Mouse (Mus musculus): Measurements from ENCODE around the gene Ndufb5. TPM values are rescaled to one million over a fixed set of nuclear protein-coding genes. Genes with fewer than 3 reads are reported as not detected.

Gene Ndufb5
- polyA plus RNA-seq (2014; fragmentation: Nextera tagmentation; extraction: Ambion mirVana): 333 and 337 TPM in 2 replicates

DNA sequence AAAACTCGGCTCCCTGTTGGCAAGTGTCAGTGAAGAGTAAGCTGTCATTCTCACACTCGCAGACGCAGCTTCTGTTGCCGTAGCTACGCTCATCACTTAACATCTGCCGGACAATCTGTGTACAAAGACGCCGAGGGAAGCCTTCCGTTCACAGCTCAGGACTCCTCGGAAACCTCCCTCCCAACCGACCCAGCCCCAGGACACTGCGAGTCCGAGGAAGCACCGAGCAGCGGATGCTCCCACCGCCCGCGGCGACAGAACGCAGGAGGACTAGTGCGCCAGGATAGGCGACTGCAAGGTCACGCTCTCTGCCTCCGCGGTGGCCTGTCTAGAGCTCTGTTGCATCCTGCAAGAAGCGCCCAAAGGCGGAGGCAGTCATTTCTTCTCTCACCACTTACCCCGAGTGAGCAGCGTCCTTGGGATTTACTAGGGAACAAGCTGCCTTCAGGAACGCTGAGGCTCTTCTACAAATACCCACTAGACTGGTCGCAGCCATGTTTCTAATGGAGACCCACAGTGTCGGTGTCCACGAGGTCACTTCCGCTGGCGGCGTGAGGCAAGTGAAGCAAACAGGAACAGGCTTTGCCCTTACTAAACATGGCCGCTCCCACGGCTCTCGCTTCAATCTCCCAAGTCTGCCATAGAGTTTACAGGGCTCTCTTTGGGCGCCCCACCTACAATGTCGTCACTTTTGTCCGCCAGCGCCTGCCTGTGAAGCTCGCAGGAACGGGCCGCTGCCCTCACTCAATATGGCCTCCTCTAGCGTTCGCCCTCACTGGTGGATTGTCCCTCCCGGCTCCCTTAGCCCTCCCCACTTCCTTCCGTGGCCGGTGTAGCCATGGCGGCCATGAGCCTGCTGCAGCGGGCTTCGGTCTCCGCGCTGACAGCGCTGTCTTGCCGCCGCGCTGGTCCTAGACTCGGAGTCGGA lies at the start of gene Ndufb5:
Gene Ndufb5 (plus strand): TSS at position 747 of the 928 bp plus-strand sequence.
- peak within 1 kb of the TSS; percentile 59 for H3K27ac ChIP-seq (replicated peaks; ENCODE audit: low read depth, low read length)
- peak within 1 kb of the TSS; percentile 80 for H3K9ac ChIP-seq (replicated peaks; ENCODE audit: low read length)
- H3K9me3 ChIP-seq (replicated peaks; ENCODE audit: control insufficient read depth, low read length): no peaks in the 10 kb centered on the region
- peak; percentile 98 for DNase-seq (ENCODE audit: low spot score)
- WGBS: under 1% methylated on average over 62 of the region's 62 CpGs
- peak within 1 kb of the TSS; percentile 92 for H3K4me3 ChIP-seq (ENCODE audit: low read depth, low read length)
- H3K4me1 ChIP-seq (ENCODE audit: control insufficient read depth, insufficient read depth, low read length): no peaks in the 10 kb centered on the region
- peak within 1 kb of the TSS; percentile 86 for H3K4me2 ChIP-seq (ENCODE audit: low read depth, low read length)
- no peaks in the 10 kb centered on the region for H3K27me3 ChIP-seq (ENCODE audit: control insufficient read depth, insufficient read depth, low read length)
- ATAC-seq (replicated peaks; ENCODE audit: insufficient number of reproducible peaks, low FRiP score, low TSS enrichment, low read depth): peak; percentile 99
- H3K36me3 ChIP-seq (replicated peaks; ENCODE audit: control insufficient read depth, insufficient read depth, low read depth, low read length): no peaks in the 10 kb centered on the region; the same call in 1 of the 2 replicates

- Histone ChIP-seq H3K4me1 (ENCODE audit: control insufficient read depth, insufficient read depth, low read length) (no peaks in the 10 kb centered on the region), H3K36me3 (replicated peaks; ENCODE audit: control insufficient read depth, insufficient read depth, low read depth, low read length) (no peaks in the 10 kb centered on the region), H3K4me3 (ENCODE audit: low read depth, low read length) (no peak overlapping the region), H3K4me2 (ENCODE audit: low read depth, low read length) (no peak overlapping the region), H3K9ac (replicated peaks; ENCODE audit: low read length) (no peak overlapping the region), H3K9me3 (replicated peaks; ENCODE audit: control insufficient read depth, low read length) (no peaks in the 10 kb centered on the region), H3K27ac (replicated peaks; ENCODE audit: low read depth, low read length) (no peak overlapping the region), H3K27me3 (ENCODE audit: control insufficient read depth, insufficient read depth, low read length) (no peaks in the 10 kb centered on the region)
- DNase-seq (ENCODE audit: low spot score) (no peak), ATAC-seq (replicated peaks; ENCODE audit: insufficient number of reproducible peaks, low FRiP score, low TSS enrichment, low read depth) (no peak)
- WGBS: 71% methylated on average over 4 of the region's 4 CpGs
Measured at GRCm38 (mm10) chr3:32687156-32687555, 49.6 kb upstream of the Ndufb5 start.

GRCm38 (mm10) chr3:32689567-32689999 lies 47.2 kb upstream of the Ndufb5 start:
- 80% methylated on average over 9 of the region's 9 CpGs for WGBS
- ATAC-seq (replicated peaks; ENCODE audit: insufficient number of reproducible peaks, low FRiP score, low TSS enrichment, low read depth) (no peak), DNase-seq (ENCODE audit: low spot score) (no peak)
- no peaks in the 10 kb centered on the region for H3K36me3 ChIP-seq (replicated peaks; ENCODE audit: control insufficient read depth, insufficient read depth, low read depth, low read length)
- H3K9ac ChIP-seq (replicated peaks; ENCODE audit: low read length): no peak overlapping the region
- no peaks in the 10 kb centered on the region for H3K9me3 ChIP-seq (replicated peaks; ENCODE audit: control insufficient read depth, low read length)
- no peaks in the 10 kb centered on the region for H3K4me1 ChIP-seq (ENCODE audit: control insufficient read depth, insufficient read depth, low read length)
- H3K4me2 ChIP-seq (ENCODE audit: low read depth, low read length): no peak overlapping the region
- no peak overlapping the region for H3K4me3 ChIP-seq (ENCODE audit: low read depth, low read length)
- no peaks in the 10 kb centered on the region for H3K27me3 ChIP-seq (ENCODE audit: control insufficient read depth, insufficient read depth, low read length)
- no peak overlapping the region for H3K27ac ChIP-seq (replicated peaks; ENCODE audit: low read depth, low read length)

GRCm38 (mm10) chr3:32690008-32690407 lies 46.8 kb upstream of the Ndufb5 start:
- Histone ChIP-seq H3K4me2 (ENCODE audit: low read depth, low read length) (no peak overlapping the region), H3K4me3 (ENCODE audit: low read depth, low read length) (no peak overlapping the region), H3K36me3 (replicated peaks; ENCODE audit: control insufficient read depth, insufficient read depth, low read depth, low read length) (no peaks in the 10 kb centered on the region), H3K27me3 (ENCODE audit: control insufficient read depth, insufficient read depth, low read length) (no peaks in the 10 kb centered on the region), H3K4me1 (ENCODE audit: control insufficient read depth, insufficient read depth, low read length) (no peaks in the 10 kb centered on the region), H3K27ac (replicated peaks; ENCODE audit: low read depth, low read length) (no peak overlapping the region), H3K9ac (replicated peaks; ENCODE audit: low read length) (no peak overlapping the region), H3K9me3 (replicated peaks; ENCODE audit: control insufficient read depth, low read length) (no peaks in the 10 kb centered on the region)
- WGBS: 78% methylated on average over 3 of the region's 3 CpGs
- DNase-seq (ENCODE audit: low spot score) (no peak), ATAC-seq (replicated peaks; ENCODE audit: insufficient number of reproducible peaks, low FRiP score, low TSS enrichment, low read depth) (no peak)

GRCm38 (mm10) chr3:32690901-32691300 lies 45.9 kb upstream of the Ndufb5 start:
- DNase-seq (ENCODE audit: low spot score) (no peak), ATAC-seq (replicated peaks; ENCODE audit: insufficient number of reproducible peaks, low FRiP score, low TSS enrichment, low read depth) (no peak)
- no peaks in the 10 kb centered on the region for H3K4me1 ChIP-seq (ENCODE audit: control insufficient read depth, insufficient read depth, low read length)
- H3K4me3 ChIP-seq (ENCODE audit: low read depth, low read length): no peak overlapping the region
- no peaks in the 10 kb centered on the region for H3K9me3 ChIP-seq (replicated peaks; ENCODE audit: control insufficient read depth, low read length)
- H3K9ac ChIP-seq (replicated peaks; ENCODE audit: low read length): no peak overlapping the region
- H3K27me3 ChIP-seq (ENCODE audit: control insufficient read depth, insufficient read depth, low read length): no peaks in the 10 kb centered on the region
- H3K36me3 ChIP-seq (replicated peaks; ENCODE audit: control insufficient read depth, insufficient read depth, low read depth, low read length): no peaks in the 10 kb centered on the region
- WGBS: 45% methylated on average over 1 of the region's 1 CpGs
- H3K27ac ChIP-seq (replicated peaks; ENCODE audit: low read depth, low read length): no peak overlapping the region
- H3K4me2 ChIP-seq (ENCODE audit: low read depth, low read length): no peak overlapping the region

- Histone ChIP-seq H3K27ac (replicated peaks; ENCODE audit: low read depth, low read length) (no peak overlapping the region), H3K27me3 (ENCODE audit: control insufficient read depth, insufficient read depth, low read length) (no peaks in the 10 kb centered on the region), H3K4me1 (ENCODE audit: control insufficient read depth, insufficient read depth, low read length) (no peaks in the 10 kb centered on the region), H3K4me2 (ENCODE audit: low read depth, low read length) (no peak overlapping the region), H3K36me3 (replicated peaks; ENCODE audit: control insufficient read depth, insufficient read depth, low read depth, low read length) (no peaks in the 10 kb centered on the region), H3K9ac (replicated peaks; ENCODE audit: low read length) (no peak overlapping the region), H3K9me3 (replicated peaks; ENCODE audit: control insufficient read depth, low read length) (no peaks in the 10 kb centered on the region), H3K4me3 (ENCODE audit: low read depth, low read length) (no peak overlapping the region)
- no peak for ATAC-seq (replicated peaks; ENCODE audit: insufficient number of reproducible peaks, low FRiP score, low TSS enrichment, low read depth)
- 75% methylated on average over 5 of the region's 5 CpGs for WGBS
- no peak for DNase-seq (ENCODE audit: low spot score)
Measured at GRCm38 (mm10) chr3:32691841-32692240, 44.9 kb upstream of the Ndufb5 start.

DNA sequence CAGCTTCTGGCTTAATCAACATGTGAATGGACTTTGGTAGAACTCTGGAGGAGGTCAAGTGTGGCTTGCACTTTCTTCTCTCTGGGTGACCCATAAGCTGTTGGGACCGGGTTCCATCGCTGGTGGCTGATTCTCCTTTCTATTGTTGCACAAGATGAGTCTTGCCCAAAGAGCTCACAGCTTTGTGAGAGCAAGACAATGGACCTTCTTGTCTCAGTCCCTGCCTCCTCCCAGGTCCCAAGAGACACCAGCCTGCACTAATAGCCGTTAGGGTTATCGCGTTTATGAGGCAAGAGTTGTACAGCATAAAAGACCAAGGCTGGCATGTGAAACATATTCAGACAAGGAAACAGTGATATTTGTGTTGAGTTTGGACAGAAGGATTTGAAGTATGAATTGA lies 42.6 kb upstream of the Ndufb5 start:
- H3K27ac ChIP-seq (replicated peaks; ENCODE audit: low read depth, low read length): no peak overlapping the region
- H3K9me3 ChIP-seq (replicated peaks; ENCODE audit: control insufficient read depth, low read length): no peaks in the 10 kb centered on the region
- no peak overlapping the region for H3K4me2 ChIP-seq (ENCODE audit: low read depth, low read length)
- DNase-seq (ENCODE audit: low spot score) (no peak), ATAC-seq (replicated peaks; ENCODE audit: insufficient number of reproducible peaks, low FRiP score, low TSS enrichment, low read depth) (no peak)
- H3K9ac ChIP-seq (replicated peaks; ENCODE audit: low read length): no peak overlapping the region
- no peaks in the 10 kb centered on the region for H3K36me3 ChIP-seq (replicated peaks; ENCODE audit: control insufficient read depth, insufficient read depth, low read depth, low read length)
- no peaks in the 10 kb centered on the region for H3K27me3 ChIP-seq (ENCODE audit: control insufficient read depth, insufficient read depth, low read length)
- WGBS: 45% methylated on average over 5 of the region's 5 CpGs
- H3K4me3 ChIP-seq (ENCODE audit: low read depth, low read length): no peak overlapping the region
- no peaks in the 10 kb centered on the region for H3K4me1 ChIP-seq (ENCODE audit: control insufficient read depth, insufficient read depth, low read length)
